Mouse (Mus musculus) pancreas, adult 10 weeks (tissue): ENCODE results near the gene Adipor2. TPM values are rescaled to one million over a fixed set of nuclear protein-coding genes. Genes with fewer than 3 reads are reported as not detected.

Source experiments
- polyA plus RNA-seq: library from polyadenylated mRNA; stranded (reverse); fragments of 350-450 nt; fragmentation: Illumina TruSeq; extraction: RNeasy Lipid Tissue Mini Kit (QIAGEN cat#74804); gene quantifications from one replicate; pipeline ENCODE4 v1.2.3, GENCODE M21; 2015; ENCODE audit warnings: low read depth, low replicate concordance; ENCODE audit not compliant: insufficient read depth

The Adipor2 gene
- polyA plus RNA-seq, result 14.7 TPM

GRCm38 (mm10) chr6:119417354-119417753 lies at the start of gene Adipor2:
Adipor2 (minus strand) TSS chr6:119417704.

GRCm38 (mm10) chr6:119330506-119330905 lies 87.0 kb downstream of the Adipor2 start, which contains the start of gene Lrtm2:
Lrtm2 (minus strand) TSS chr6:119330766.

Other genes starting within 250 kb of the Adipor2 start
- gene Dcp1b, start 242.5 kb downstream of the Adipor2 start, polyA plus RNA-seq, result 3.8 TPM
- 3.5 TPM for gene Cacna1c, start 221.3 kb downstream of the Adipor2 start, polyA plus RNA-seq
- gene Cacna2d4, start 181.2 kb downstream of the Adipor2 start, polyA plus RNA-seq, result not detected
- gene Lrtm2, start 86.9 kb downstream of the Adipor2 start, polyA plus RNA-seq, result not detected
- 4.8 TPM for gene Fbxl14, start 62.0 kb upstream of the Adipor2 start, polyA plus RNA-seq
- 0.33 TPM for gene Wnt5b, start 126.6 kb upstream of the Adipor2 start, polyA plus RNA-seq